Mouse (Mus musculus): ENCODE data around the gene Il17c. TPM values are rescaled to one million over a fixed set of nuclear protein-coding genes. Genes with fewer than 3 reads are reported as not detected.
A peak's percentile ranks its signal among the peaks of the same experiment; 100 is the strongest.

Gene Il17c
- total RNA-seq (2014; rRNA removed) (0.52 TPM in 1 of 2 replicates, not detected in the other), polyA plus RNA-seq (2015; fragmentation: Nextera tagmentation; extraction: Ambion mirVana) (0.21 TPM in 1 of 2 replicates, not detected in the other)

- Histone ChIP-seq H3K9me3 (ENCODE audit: low read length) (no peaks in the 10 kb centered on the region), H3K9ac (replicated peaks; ENCODE audit: low read length) (no peak within 1 kb of the TSS), H3K4me2 (ENCODE audit: low read depth, low read length) (no peak within 1 kb of the TSS), H3K36me3 (ENCODE audit: insufficient read depth, low read length) (peaks cover 17% of the 10 kb centered on the region; the same call in 1 of the 2 replicates), H3K4me1 (ENCODE audit: insufficient read depth, low read length) (no peaks in the 10 kb centered on the region), H3K27me3 (ENCODE audit: insufficient read depth, low read length) (no peaks in the 10 kb centered on the region), H3K4me3 (ENCODE audit: low read length) (no peak within 1 kb of the TSS), H3K27ac (no peak within 1 kb of the TSS)
- 79% methylated on average over 14 of the region's 14 CpGs for WGBS
- no peak for TF ChIP-seq CTCF (IDR thresholded peaks at IDR 0.05; ENCODE audit: low read depth)
- DNase-seq (ENCODE audit: low spot score) (no peak), ATAC-seq (no peak)
These were observed at the start of gene Il17c for GRCm38 (mm10) chr8:122421376-122422070. Il17c (plus strand) TSS chr8:122422020.

GRCm38 (mm10) chr8:122375320-122375719 lies 46.5 kb upstream of the Il17c start:
- Histone ChIP-seq H3K4me1 (ENCODE audit: insufficient read depth, low read length) (peaks cover 7% of the 10 kb centered on the region), H3K4me3 (ENCODE audit: low read length) (no peak overlapping the region), H3K27me3 (ENCODE audit: insufficient read depth, low read length) (no peaks in the 10 kb centered on the region), H3K4me2 (ENCODE audit: low read depth, low read length) (peak overlapping the region; percentile 51), H3K36me3 (ENCODE audit: insufficient read depth, low read length) (no peaks in the 10 kb centered on the region), H3K9ac (replicated peaks; ENCODE audit: low read length) (no peak overlapping the region), H3K9me3 (ENCODE audit: low read length) (no peaks in the 10 kb centered on the region), H3K27ac (no peak overlapping the region)
- DNase-seq (ENCODE audit: low spot score) (no peak), ATAC-seq (no peak)
- TF ChIP-seq CTCF (IDR thresholded peaks at IDR 0.05; ENCODE audit: low read depth), result no peak
- 95% methylated on average over 7 of the region's 7 CpGs for WGBS

GRCm38 (mm10) chr8:122375751-122376364 lies 46.0 kb upstream of the Il17c start:
- Histone ChIP-seq H3K27me3 (ENCODE audit: insufficient read depth, low read length) (no peaks in the 10 kb centered on the region), H3K4me3 (ENCODE audit: low read length) (peak overlapping the region; percentile 99), H3K9me3 (ENCODE audit: low read length) (no peaks in the 10 kb centered on the region), H3K9ac (replicated peaks; ENCODE audit: low read length) (0 out of 2 replicates have a peak overlapping the region, but pooled peaks have one; percentile 37), H3K4me1 (ENCODE audit: insufficient read depth, low read length) (peaks cover 7% of the 10 kb centered on the region), H3K36me3 (ENCODE audit: insufficient read depth, low read length) (no peaks in the 10 kb centered on the region), H3K27ac (peak overlapping the region; percentile 68), H3K4me2 (ENCODE audit: low read depth, low read length) (peak overlapping the region; percentile 51)
- DNase-seq (ENCODE audit: low spot score) (no peak), ATAC-seq (peak; percentile 56)
- TF ChIP-seq CTCF (IDR thresholded peaks at IDR 0.05; ENCODE audit: low read depth), result no peak
- whole genome bisulfite sequencing, result 26% methylated on average over 13 of the region's 13 CpGs

GRCm38 (mm10) chr8:122376365-122377231 lies 45.2 kb upstream of the Il17c start, which contains the start of gene Zc3h18:
Zc3h18 (plus strand) TSS chr8:122376609.
- DNase-seq (ENCODE audit: low spot score), result peak; percentile 100
- 2% methylated on average over 100 of the region's 107 CpGs for WGBS
- ATAC-seq, result peak; percentile 95

GRCm38 (mm10) chr8:122383039-122383438 lies 38.8 kb upstream of the Il17c start:
- 82% methylated on average over 4 of the region's 4 CpGs for WGBS
- TF ChIP-seq CTCF (IDR thresholded peaks at IDR 0.05; ENCODE audit: low read depth), result no peak
- Histone ChIP-seq H3K9me3 (ENCODE audit: low read length) (no peaks in the 10 kb centered on the region), H3K4me2 (ENCODE audit: low read depth, low read length) (no peak overlapping the region), H3K9ac (replicated peaks; ENCODE audit: low read length) (no peak overlapping the region), H3K36me3 (ENCODE audit: insufficient read depth, low read length) (peaks cover 41% of the 10 kb centered on the region), H3K4me3 (ENCODE audit: low read length) (no peak overlapping the region), H3K27me3 (ENCODE audit: insufficient read depth, low read length) (no peaks in the 10 kb centered on the region), H3K4me1 (ENCODE audit: insufficient read depth, low read length) (peaks cover 2% of the 10 kb centered on the region), H3K27ac (no peak overlapping the region)
- DNase-seq (ENCODE audit: low spot score) (no peak), ATAC-seq (no peak)

More at GRCm38 (mm10) chr8:122376365-122377231, 45.2 kb upstream of the Il17c start, which contains the start of gene Zc3h18:
- H3K4me2 ChIP-seq (ENCODE audit: low read depth, low read length), result peak within 1 kb of the TSS; percentile 90
- peaks cover 7% of the 10 kb centered on the region for H3K4me1 ChIP-seq (ENCODE audit: insufficient read depth, low read length)
- H3K36me3 ChIP-seq (ENCODE audit: insufficient read depth, low read length), result no peaks in the 10 kb centered on the region
- peak within 1 kb of the TSS; percentile 97 for H3K27ac ChIP-seq
- no peaks in the 10 kb centered on the region for H3K27me3 ChIP-seq (ENCODE audit: insufficient read depth, low read length)
- H3K9me3 ChIP-seq (ENCODE audit: low read length), result no peaks in the 10 kb centered on the region
- H3K9ac ChIP-seq (replicated peaks; ENCODE audit: low read length), result peak within 1 kb of the TSS; percentile 89
- peak; percentile 56 for TF ChIP-seq CTCF (IDR thresholded peaks at IDR 0.05; ENCODE audit: low read depth)
- peak within 1 kb of the TSS; percentile 99 for H3K4me3 ChIP-seq (ENCODE audit: low read length)

- ATAC-seq (no peak), DNase-seq (ENCODE audit: low spot score) (no peak)
- Histone ChIP-seq H3K9ac (replicated peaks; ENCODE audit: low read length) (no peak overlapping the region), H3K27ac (no peak overlapping the region), H3K9me3 (ENCODE audit: low read length) (no peaks in the 10 kb centered on the region), H3K36me3 (ENCODE audit: insufficient read depth, low read length) (peaks cover 69% of the 10 kb centered on the region), H3K4me3 (ENCODE audit: low read length) (no peak overlapping the region), H3K27me3 (ENCODE audit: insufficient read depth, low read length) (no peaks in the 10 kb centered on the region), H3K4me2 (ENCODE audit: low read depth, low read length) (no peak overlapping the region), H3K4me1 (ENCODE audit: insufficient read depth, low read length) (no peaks in the 10 kb centered on the region)
- 88% methylated on average over 3 of the region's 3 CpGs for WGBS
- TF ChIP-seq CTCF (IDR thresholded peaks at IDR 0.05; ENCODE audit: low read depth), result peak; percentile 30; the same call in 1 of the 2 replicates
These were observed 32.5 kb upstream of the Il17c start for GRCm38 (mm10) chr8:122389357-122389756.

Measured in hindbrain, postnatal 0 days (tissue).